Mouse (Mus musculus) heart, postnatal 10 days (tissue): ENCODE measurements around the gene Glod4. TPM values are rescaled to one million over a fixed set of nuclear protein-coding genes. Genes with fewer than 3 reads are reported as not detected.

ENCODE experiments used
- DNase-seq, 2 experiments: peaks; one replicate each; pipeline ENCODE4 v3.0.0; 2021
- intact Hi-C: fragments of 180-260 bp; cut with DNase I; formaldehyde crosslinking; loops from one replicate; pipeline ENCODE4 v1.15.1; 2025
- total RNA-seq, 2 experiments: library from RNA; stranded (reverse); gene quantifications; 2 replicates each; pipeline ENCODE4 v1.2.3; 2021

Gene Glod4
- total RNA-seq, 2 experiments from 2014 or later = 51.3 to 53.7 TPM

DNA sequence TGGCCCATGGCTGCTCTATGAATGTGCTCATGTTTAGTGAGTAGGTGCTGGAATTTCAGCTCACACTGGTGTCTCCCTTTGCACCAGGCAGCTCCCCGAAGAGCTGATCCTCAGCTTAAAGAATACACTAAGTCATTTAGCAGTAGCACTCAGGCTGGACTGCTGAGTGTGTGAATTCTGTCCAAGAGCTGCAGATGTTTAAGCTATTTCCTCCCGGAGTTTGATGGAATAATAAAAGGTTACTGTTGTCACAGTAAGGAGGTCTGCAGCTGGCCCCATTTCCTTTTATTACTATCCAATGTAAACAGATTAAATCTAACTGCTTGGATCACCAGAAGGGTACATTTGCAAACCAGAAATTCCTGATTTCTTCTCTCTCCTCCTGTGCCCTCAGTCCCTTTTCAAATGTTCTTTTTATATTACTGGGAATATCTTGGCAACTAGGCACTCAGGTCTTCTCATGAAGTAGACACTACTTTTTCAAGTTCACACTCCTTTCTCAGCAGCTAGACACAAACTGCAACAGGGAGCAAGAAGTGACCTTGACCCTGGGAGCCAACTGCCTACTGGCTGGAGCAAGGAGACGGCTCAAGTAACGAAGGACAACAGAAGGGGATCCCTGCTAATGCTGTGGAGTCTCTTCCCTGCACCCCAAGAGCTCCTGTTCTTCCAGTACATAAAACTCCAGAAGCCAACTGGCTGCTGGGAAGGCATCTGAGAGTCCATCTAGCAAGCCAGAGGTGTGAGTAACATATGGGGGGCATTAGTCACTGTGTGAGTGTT is 144.1 kb downstream of the Glod4 start:
- DNase-seq = peak; percentile 41
- intact Hi-C loops = loop anchor here (5.0 kb wide), 1 partner anchor 33 kb away; no protein-coding TSS in a partner anchor

DNA sequence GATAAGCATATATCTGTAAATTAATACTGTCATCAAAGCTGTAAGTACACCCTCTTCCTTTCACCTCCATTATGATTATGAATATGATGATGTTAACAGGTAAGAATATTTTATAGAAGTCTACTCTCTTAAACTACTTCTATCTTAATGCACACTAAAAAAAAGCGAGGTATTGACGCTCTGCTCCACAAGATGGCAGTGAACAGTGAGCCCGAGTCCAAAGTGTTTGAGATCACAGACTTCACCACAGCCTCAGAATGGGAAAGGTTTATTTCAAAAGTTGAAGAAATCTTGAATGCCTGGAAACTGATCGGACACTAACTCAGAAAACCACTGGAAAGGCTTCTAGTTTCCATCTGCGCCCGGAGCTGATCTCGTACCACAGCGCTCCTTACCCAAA is 149.9 kb downstream of the Glod4 start:
- DNase-seq = no peak
- intact Hi-C loops = no loop called here

DNA sequence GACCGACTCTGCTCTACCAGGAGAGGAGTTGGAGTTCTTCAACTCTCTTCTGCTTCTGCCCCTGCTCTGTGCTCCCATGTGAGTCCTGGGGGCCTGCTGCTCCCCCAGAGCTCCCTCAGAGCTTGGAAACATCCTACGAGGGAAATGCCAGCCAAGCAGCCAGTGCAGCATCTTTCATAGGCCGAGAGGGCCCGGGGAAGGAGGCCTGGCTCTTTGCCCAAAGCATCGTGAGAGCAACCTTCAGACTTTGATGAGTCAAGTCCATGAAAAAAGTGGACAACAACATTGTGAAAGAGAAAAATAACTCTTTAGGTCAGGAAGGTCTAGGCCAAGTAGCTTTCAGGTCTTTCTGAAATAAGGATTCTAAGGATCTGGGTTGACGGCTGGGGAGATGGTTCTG is 153.7 kb downstream of the Glod4 start:
- no peak for DNase-seq
- intact Hi-C loops = no loop called here

DNA sequence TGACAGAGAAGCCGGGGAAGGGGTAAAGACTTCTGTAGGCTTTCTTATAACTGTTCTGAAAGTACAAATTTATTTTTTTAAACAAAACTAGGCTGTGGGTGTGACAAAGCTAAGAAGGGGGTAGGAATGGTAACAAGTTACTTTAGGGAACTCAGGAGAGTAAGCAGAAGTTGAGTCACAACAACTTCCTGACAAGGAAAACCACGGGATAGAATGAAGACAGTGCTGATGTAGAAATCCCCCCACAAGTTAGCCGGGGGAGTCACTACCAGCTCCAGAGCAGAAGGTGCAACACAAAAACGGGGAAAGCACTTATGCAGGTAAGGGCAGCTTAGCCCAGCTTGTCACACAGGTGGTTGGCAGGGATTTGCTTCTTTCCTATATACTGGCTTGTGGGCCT is 155.0 kb downstream of the Glod4 start:
- intact Hi-C loops = no loop called here
- DNase-seq = no peak

DNA sequence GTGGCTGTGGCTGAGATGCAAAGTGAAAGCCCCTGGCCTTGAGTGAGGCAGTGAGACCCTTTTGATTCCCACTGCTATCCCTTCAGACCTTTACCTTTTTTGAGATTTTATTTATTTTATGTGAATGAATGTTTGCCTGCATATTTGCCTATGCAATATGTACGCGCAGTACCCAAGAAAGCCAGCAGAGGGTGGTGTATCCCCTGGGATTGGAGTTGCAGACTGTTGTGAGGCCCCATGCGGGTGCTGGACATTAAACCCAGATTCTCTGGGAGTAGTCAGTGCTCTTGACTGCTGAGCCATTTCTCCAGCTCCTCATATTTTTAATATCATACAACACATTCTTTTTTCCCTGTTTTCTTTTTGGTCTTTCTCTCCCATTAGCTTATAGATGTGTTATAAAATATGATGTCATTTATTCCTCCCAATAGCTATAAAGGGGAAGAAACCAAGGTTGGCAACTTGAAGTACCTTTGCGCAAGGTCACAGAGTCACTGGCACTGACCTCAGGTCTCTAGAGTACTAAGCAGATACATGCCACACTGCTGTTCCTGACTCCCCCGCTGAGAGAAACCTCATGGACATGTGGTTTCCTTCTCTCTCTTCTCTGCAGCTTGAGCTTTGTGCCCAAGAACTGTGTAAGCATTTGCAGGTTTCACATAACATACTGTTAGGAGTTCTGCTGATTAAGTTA is 157.5 kb downstream of the Glod4 start:
- peak in 1 of 2 experiments; percentile 68 for DNase-seq

DNA sequence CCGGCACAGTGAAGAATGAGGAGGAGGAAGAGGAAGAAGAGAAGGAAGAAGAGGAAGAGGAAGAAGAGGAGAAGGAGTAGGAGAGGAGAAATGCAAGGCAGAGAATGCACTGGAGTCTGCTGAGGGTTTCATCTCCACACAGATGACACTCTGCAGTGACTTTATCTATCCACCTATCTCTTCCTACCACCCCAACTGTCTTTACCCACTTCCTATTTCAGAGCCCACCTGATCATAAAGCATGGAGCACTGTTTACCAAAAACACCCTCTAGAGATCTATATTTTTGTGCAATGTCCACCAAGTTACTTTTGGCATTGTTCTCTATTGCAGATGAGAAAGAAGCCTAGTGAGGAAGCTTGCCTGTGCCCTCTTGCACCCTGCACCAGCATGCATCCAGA is 158.6 kb downstream of the Glod4 start:
- DNase-seq = no peak
- intact Hi-C loops = loop anchor here (5.0 kb wide), 1 partner anchor 43 kb away; no protein-coding TSS in a partner anchor

More for the DNA sequence above, 157.5 kb downstream of the Glod4 start:
- intact Hi-C loops = loop anchor here (1.0 kb wide), 1 partner anchor 81 kb away; no protein-coding TSS in a partner anchor

DNA sequence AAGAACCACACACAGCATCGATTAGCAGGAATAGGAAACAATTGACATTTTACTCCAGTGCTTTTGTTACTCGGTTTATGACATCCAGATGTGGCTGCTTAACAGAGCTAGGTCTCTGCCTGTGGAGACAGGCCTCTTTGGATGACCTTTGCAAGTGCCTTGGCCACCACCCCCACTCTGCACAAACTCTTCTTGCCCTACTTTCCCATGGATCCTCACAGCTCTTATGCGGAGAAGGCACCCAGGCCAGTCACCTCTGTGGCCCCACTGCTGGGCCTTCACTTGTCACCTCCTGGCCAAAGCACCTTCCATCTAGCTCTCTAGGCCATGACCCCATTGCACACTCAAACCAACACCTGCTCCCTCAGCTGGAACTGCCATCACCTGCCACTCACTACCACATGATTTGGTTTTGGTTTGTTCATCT is 159.6 kb downstream of the Glod4 start:
- intact Hi-C loops = loop anchor here (5.0 kb wide), 1 partner anchor 42 kb away; no protein-coding TSS in a partner anchor
- no peak for DNase-seq

DNA sequence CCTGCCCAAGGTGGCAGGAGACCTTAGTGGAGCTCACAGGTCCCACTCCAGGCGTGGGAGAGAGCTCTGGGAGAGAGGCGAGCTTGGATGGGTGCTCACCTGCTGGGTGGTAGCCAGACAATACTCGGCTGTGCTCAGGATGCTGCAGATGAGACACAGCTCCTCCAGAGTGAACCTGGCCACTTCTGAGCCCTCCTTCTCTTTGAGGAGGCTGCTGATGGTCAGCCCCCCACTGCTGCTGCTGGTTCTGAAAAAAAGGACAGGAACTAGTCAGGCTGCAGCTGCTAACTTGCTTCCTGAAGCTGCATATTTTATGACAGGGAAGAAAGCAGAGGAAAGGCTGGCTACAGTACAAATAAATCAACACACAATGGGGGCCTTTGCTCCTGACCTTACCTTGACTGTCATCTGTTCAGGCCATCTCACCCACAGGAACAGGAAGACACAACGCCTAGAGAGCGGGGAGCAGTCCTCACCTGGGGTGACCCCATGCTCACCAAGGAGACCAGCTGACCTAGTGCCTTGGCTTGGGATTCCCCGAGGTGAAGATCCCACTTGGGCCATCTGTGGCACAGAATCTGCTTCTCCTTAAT is 162.4 kb downstream of the Glod4 start:
- DNase-seq = peak; percentile 40 to 55
- intact Hi-C loops = loop anchor here (1.0 to 5.0 kb wide), 2 partner anchors 39 to 54 kb away; partner anchors contain the start of gene Rflnb

DNA sequence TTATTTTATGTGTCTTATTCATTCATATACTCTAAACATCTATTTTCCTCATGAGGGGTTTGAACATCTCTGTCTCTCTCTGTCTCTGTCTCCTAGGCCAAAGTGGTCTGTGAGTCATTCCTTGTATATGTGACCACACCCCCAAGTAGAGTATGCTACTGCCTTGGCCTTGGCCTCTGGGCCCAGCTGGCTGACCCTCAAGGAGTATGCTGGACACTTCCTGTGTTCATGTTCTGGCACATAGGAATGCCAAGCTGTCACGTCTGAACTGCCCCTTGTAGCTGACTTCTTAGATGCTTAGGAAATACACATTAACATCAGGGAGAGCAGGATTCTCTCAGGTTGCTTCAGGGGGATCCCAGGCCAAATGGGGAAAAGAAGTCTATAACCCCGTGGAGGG is 163.2 kb downstream of the Glod4 start:
- intact Hi-C loops = loop anchor here (5.0 kb wide), 1 partner anchor 38 kb away; no protein-coding TSS in a partner anchor
- no peak for DNase-seq

DNA sequence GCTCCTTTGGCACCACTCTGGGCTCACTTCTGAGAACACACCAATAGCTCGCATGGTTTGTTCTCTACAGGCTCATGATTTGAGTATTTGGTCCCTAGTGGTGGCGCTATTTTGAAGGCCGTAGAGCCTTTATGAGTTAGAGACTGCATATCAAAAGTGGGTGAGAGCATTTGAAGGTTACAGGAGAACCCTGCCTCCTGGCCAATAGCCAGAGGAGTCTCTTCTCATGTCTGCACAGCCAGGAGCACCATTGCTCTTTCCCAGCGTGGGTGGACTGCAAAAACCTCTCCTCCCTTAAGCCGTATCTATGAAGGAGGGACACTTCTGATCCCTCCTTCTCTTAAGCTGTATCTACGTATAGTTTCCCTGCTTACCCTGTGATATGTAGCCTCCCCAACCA is 166.2 kb downstream of the Glod4 start:
- DNase-seq = no peak
- intact Hi-C loops = no loop called here

DNA sequence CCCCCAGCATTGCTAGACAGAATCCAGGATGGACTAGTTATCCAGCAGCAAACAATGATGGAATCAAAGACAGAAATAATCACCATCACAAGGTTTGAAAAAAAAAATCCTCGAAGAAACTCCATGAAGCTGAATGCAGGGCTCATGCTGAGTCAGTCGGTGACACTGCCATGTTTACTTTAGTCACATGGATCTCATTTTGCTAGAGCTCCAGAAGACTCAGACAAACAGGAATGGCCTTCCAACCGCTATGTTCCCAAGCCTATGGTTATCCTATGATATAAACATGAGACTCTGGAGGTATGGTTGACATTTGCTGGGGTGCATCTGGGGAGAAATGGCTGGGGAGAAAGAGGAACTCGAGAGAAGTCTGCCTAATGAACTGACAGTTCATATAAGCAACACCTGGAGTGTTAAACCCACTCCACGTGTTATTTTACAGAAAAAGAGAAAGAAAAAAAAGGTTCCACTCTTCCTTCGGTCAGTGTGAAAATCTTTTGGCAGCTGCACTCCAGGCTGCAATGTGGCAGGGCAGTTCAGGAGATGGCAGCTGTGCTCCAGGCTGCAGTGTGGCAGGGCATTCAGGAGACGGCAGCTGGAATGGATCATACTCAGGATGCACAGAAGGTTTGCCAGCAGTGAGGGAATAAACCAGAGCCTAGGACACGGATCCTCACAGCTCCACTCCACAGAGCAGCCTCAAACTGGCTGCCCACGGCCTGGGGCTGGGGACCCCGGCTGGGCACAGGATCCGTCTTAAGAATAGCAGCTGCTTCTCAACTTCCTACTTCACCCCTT is 169.0 kb downstream of the Glod4 start:
- intact Hi-C loops = no loop called here
- DNase-seq = peak in 1 of 2 experiments; percentile 17

Other genes with a start within 250 kb of the Glod4 start
- not detected for gene 1700016K19Rik, start 243.8 kb downstream of the Glod4 start, total RNA-seq
- 10 to 100 TPM; 66.9 to 74.5 TPM for gene Rflnb, start 215.9 kb downstream of the Glod4 start, total RNA-seq
- 10 to 100 TPM; 31.0 to 32.7 TPM for gene Vps53, start 64.1 kb downstream of the Glod4 start, total RNA-seq
- gene Fam57a, start 64.1 kb downstream of the Glod4 start, total RNA-seq = 1 to 10 TPM; 8.0 to 8.3 TPM
- gene Dbil5, start 26.1 kb downstream of the Glod4 start, total RNA-seq = under 1 TPM in 1 of 2 experiments, not detected in 1; 0.50 TPM
- 1 to 10 TPM; 3.1 to 5.9 TPM for gene Gemin4, start 26.1 kb downstream of the Glod4 start, total RNA-seq
- gene Mrm3, start within 50 bp of the Glod4 start, total RNA-seq = 10 to 100 TPM; 17.4 to 19.2 TPM
- 10 to 100 TPM; 15.7 to 17.4 TPM for gene Nxn, start 155.4 kb upstream of the Glod4 start, total RNA-seq
- 10 to 100 TPM; 43.4 to 51.7 TPM for gene Timm22, start 163.2 kb upstream of the Glod4 start, total RNA-seq